Mouse (Mus musculus): Measurements from ENCODE around the gene Tnfaip1.
A peak's percentile ranks its signal among the peaks of the same experiment; 100 is the strongest.
"Not testable (repeated sequence)": the region's sequence is repeated elsewhere in the genome, so short reads cannot be mapped to it uniquely, and the experiment has no call there.

The Tnfaip1 gene

DNA sequence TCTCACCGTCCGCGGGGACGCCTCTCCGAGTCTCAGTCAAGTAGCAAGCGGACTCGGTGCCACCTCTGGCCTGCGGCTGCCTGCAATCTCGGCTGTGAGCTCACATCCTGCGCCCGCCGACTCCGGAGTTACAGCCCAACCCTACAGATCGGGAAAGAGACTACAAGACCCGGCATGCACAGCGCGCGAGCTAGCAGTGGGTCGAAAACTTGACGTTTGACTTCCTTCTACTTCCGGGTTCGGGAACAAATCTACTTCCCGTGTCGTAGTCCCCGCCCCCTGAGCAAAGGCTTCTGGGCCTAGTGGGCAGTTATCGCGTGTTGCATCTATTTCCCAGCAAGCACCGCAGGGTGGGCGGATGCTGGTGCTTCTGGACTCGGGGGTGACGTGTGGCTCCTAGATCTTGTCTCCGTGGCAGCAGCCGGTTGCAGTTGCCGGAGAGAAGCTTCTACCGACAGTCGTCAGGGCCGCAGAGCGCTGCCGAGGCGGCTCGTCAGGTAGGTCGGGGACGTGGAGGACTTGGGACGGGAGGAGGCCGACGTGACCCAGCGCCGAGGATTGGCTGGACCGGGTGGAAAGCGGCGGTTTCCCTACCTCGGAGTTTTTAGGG, at the start of gene Tnfaip1, which contains the start of gene Ift20:
Tnfaip1 (minus strand) TSS at position 253 of the 610 bp plus-strand sequence.
Ift20 (plus strand) TSS at position 282 of the 610 bp plus-strand sequence.
- peak; percentile 97 to 98 for DNase-seq (ENCODE audit: low spot score in 2 of 2)

DNA sequence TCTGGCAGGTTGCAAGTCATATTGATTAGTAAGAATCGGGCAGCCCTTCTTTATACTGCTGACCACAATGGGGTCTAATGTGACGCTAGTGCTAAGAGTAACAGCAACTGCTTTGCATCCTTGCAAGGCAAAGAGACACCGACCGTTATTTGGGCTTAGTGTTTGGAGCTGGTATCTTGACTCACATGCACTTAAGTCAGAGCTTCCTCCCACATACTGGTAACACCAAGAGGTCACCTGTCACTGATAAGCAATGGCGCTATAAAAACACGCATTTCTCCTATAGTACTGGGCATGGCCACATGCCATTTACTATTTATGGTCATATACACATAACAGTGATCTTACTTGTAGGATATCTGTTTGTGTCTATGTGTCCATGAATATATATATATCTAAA, 46.7 kb upstream of the Tnfaip1 start:
- no peak for DNase-seq (ENCODE audit: low spot score in 2 of 2)

DNA sequence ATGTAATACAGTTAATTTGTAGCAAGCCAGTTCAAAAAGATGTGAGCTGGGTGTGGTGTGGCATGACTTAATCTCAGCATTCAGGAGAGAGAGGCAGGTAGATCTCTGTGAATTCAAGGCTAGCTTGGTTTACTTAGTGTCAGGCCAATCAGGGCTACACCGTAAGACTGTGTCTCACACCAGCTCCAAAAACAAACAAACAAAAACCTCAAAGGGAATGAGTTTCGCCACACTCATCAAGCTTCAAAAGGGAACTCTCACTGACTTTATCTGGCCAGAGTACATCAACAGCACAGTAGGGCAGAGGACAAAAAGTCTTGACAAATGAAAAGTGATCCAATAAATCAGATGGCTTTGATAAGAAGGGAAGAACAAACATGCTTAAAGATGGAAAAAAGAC, 38.8 kb upstream of the Tnfaip1 start:
- DNase-seq (ENCODE audit: low spot score in 2 of 2), result no peak

DNA sequence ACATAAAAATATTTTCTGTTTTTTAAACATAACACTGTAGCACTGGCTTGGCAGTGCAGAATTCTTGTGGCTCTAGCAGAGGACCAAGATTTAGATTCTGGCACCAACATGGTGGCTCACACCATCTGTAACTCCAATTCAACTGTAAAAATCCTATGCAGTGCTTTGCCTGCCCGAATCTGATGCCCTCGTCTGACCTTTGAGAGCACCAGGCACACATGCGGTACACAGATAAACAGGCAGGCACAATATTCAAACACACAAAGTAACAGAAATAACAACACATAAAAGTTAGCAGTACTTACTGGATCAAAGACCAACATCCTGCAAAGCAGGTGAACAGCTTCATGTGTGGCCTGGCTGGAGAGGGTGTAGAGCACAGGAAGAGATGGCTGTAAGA, 38.4 kb upstream of the Tnfaip1 start:
- no peak for DNase-seq (ENCODE audit: low spot score in 2 of 2)

DNA sequence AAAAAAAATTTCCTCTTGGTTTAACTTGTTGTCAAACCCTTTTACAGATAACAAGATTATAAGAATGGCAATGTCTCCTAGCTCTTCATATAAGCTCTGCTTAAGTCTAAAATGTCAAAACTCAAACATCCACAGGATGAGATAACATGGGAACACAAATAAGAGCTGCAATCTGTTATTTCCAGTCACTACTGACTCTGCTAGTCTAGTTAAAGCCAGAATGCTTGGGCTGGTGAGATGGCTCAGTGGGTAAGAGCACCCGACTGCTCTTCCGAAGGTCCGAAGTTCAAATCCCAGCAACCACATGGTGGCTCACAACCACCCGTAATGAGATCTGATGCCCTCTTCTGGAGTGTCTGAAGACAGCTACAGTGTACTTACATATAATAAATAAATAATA, 37.9 kb upstream of the Tnfaip1 start:
- DNase-seq (ENCODE audit: low spot score in 2 of 2), result not testable (repeated sequence)

DNA sequence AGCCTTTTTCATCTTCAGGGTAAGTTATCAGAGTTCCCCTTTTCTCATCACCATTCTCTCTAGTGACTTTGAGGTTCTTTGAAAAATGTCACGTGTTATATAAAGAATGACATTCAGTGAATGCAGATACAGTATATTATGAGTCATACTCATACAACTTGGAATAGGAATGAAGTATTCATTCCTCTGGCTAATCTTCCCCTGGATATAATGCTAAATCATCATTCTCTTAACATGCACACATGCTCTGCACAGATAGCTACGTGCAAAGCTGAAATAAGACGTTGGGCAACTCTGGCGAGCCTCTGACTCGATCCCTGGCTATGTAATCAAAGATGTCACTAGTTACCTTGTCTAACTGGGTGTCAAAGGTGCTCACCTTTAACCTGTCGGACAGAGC, 35.7 kb upstream of the Tnfaip1 start:
- DNase-seq (ENCODE audit: low spot score in 2 of 2), result no peak

DNA sequence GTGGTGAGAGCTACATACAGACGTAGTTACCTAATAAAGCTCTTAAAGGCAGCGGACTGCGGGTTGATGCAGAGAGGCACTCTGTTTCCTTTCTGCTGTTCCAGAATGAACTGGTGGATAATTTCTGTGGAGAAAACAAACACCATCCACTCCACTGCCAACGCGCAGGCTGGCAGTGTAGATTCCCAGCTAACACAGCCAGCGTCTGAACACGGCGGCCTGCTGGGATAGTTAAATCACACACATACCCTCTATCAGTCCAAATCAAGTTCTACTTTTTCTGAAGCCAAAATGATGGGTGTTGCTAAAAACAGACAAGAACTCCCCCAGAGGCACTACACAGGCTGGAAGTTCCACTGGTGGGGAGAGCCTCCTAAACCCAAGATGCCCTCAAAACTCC, 35.3 kb upstream of the Tnfaip1 start:
- peak; percentile 36 to 51 for DNase-seq (ENCODE audit: low spot score in 2 of 2)

DNA sequence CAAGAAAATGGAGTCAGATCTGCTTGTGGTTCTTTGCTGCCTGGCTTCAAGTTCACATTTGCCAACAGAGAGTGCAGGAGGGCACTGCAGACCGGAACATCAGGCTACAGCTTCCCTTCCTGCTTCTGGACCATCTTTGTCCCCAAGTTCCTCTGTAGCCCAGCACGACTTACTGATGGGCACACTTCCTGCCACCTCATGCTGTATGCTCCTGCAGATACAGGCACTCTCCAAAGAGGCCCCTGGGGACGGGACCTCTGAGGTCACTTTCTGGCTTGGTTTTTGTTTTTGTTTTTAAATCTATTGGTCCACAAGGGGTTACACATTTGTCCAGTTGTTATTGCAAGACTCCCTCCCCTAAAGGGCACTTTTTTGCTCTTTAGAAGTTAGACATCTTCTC, 33.7 kb upstream of the Tnfaip1 start:
- DNase-seq (ENCODE audit: low spot score in 2 of 2), result no peak

DNA sequence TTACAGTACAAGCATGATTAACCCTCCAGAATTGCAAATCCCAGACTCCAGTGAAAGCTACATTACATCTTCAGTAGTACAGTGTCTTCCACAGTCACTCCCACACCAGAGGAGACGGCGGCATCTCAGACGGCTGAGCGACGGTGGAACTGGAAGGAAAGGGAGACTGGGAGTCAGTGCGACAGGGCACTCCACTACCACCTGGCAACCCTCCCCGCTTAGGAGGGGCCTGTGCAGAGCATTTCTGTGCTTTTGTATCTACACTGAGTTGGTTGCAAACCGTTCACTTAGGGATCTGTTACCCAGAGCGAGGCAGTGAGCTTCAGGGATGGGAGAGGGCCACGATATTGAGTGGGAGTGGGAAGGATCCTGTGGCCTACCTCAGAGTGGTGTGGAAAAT, 32.7 kb upstream of the Tnfaip1 start:
- no peak for DNase-seq (ENCODE audit: low spot score in 2 of 2)

DNA sequence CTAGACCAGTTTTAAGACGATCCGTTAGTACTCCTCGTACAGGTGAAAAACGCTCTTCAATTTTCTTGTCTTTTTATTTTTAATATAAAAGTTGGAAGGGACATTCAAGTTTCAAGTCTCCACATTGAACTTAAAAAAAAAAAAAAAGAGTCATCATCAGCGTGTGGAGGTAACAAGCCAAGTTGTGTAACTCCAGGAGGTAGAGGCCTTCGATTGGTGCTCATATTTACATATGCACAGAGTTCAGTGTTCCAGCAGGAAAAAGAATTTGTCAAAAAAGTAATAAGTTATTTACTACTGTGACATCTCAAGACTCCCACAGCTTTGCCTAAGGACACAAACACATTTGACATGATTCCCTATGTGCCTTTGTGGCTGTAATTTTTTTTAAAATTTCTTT, 31.5 kb upstream of the Tnfaip1 start:
- DNase-seq (ENCODE audit: low spot score in 2 of 2), result no peak

DNA sequence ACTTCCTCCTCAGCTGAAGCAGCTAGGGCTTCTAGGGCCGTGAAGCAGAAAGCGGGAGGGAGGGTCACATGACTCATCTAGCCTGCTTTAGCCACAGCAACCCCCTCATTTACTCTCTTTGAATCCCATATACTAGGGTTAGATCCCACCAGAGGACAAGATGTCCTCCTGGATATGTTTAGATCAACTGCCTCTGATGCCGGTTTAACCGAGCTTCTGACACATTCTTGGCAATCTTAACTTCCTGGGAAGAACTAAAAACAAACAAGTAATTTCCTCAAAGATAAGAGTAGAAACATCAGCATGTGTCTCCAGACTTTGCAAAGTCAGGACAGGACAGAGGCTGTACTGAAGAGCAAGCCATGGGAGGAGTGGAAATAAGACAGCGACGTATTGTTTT, 30.6 kb upstream of the Tnfaip1 start:
- DNase-seq (ENCODE audit: low spot score in 2 of 2), result no peak

DNA sequence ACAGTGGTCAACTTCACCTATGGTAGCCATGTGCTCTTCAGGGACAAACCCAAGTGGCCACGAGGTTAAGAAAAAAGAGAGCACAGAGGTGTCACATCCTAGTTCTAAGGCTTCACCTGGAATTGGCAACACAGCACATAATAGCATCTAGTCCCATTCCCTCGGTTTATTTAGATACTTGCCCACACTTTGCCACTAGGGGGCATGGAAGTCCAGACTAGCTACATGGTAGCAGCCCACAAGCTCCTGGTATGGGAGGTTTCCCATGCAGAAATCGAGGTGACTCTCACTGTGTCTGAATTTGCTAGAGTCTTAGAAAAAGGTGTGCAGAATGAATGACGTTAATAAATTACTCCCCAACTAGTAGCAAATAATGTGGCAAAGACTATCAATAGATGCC, 24.3 kb upstream of the Tnfaip1 start:
- DNase-seq (ENCODE audit: low spot score in 2 of 2), result peak; percentile 62 to 85

DNA sequence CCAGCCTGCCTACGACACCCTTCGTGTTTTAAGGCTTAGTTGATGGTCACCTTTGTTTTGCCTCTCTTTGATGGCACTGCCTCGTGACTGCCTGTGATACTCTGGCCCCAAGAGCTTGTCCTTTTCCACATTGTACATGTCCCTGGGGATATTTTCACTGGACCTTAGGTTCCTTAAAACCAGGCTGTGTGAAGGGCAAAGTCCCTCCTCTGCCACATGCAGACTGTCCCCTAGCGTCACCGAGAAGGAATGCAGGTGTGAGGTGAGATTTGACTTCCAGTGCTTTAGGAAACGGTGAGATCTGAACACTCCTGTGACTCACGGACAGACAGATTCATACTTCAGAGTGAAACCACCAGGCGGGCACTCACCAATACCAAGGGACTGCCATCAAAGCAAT, 21.1 kb upstream of the Tnfaip1 start:
- no peak for DNase-seq (ENCODE audit: low spot score in 2 of 2)

DNA sequence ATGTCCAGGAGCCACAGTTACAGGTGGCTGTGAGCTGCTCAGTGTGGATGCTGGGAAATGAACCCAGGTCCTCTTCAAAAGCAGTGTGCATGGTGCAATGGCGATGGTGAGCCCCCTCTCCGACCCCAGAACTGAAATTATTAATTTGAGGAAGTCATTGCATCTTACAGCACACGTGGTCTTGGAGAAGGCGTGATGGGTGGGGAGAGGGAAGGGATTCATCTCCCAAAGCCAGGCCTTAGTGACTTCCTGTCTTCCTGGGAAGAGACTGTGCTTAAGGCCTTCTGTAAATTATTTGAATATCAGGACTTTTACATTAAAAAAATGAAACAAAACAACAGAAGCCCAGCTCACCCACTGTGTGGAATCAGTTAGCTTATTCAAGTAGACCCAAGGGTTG, 19.9 kb upstream of the Tnfaip1 start:
- DNase-seq (ENCODE audit: low spot score in 2 of 2), result no peak

DNA sequence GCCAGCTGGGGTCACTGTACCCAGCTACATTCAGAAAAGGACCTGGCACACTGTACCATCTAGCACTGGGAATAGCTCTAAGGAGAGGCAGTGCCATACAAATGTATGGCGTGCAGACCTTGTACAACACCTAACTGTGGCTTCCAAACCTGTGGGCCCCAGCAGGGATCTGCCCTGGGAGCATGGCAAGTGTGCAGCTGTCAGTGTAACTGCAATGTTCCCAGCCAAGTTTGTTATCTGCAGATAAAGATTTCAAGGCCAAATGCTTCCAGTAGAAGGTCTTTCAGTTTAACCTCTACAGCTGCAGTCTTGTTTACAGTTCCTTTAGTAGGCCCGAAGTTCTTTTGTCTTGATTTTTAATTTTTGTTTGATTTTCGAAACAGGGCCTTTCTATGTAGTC, 19.5 kb upstream of the Tnfaip1 start:
- no peak for DNase-seq (ENCODE audit: low spot score in 2 of 2)

DNA sequence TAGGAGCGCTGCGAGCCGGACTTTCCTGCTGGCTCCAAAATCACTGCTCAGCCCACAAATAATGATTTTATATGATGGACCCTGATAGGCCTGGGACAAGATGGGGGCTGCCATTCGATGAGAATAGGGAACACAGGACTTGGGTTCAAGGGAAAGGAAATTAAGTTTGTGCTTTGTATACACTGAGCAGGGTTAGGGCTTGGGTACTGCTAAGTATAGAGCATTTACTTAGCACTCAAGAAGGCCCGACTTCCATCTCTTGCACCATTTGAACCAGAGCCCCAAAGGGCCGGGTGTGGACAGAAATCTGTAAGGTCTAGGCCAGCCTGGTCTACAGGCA, 14.9 kb upstream of the Tnfaip1 start:
- no peak for DNase-seq (ENCODE audit: low spot score in 2 of 2)

DNA sequence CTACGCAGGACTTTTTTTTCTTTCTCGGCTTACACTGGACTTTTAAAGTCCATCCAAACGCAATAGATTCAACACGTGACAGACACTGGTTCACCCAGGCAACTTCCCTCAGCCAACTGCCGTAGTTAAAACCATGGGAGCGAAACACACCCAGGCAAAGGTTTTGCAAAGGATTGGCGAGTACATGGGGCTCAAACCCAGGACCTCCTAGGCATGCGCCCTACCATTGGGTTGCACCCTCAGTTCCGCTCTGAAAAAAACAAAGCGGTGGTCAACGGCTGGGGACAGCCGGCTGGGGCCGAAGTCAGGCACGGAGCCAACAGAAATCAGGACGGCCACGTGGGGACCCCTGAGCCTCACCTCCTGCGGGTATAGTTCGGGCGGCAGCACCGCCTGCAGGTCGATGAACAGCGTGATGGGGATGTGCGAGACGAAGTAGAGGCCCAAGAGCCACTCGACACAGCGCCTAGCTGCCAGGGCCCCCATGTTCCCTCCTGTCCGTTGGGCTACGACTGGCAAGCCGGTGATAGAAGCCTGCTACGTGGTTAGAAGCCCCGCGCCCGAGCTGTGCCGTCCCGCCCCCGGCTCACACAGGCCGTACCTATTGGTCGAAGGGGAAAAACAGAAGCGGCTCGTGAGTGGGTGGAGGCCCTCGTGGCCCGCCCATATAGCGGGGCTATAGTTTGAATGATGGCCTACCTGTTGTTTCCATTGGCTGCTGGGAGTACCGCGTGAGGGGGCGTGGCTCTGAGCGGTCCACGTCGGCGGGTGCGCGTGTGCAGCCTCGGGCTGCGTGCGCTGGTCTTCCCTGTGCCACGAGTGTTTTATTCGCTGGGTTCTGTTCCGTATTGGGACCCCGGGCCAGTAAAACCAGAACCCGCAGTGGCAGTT, 14.3 kb upstream of the Tnfaip1 start, which contains the start of gene Tmem97:
Tmem97 (minus strand) TSS at position 610 of the 891 bp plus-strand sequence.
- peak; percentile 91 to 97 for DNase-seq (ENCODE audit: low spot score in 2 of 2)

DNA sequence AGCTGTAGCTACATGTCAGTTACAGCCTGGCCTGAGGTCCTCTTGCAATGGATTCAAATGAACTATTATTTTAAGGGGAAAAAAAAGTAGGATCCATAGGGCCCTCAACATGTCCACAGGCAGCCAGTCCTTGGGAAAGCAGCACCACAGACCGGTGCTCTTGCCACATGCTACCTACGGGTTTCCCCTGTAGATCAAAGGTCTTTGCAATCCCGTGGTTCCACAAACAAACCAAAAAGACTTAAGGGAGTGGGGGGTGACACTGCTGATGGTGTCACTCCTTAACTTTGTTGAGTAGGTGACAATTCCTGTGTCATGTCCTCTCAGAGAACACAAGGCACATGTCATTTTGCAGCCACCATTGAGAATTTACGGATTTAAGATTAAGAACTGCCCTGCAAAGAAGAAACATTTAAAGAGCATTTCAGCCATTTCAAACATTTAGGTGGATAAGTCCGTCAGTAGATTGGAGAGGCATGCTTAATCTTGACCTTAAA, 13.4 kb upstream of the Tnfaip1 start:
- DNase-seq (ENCODE audit: low spot score in 2 of 2), result no peak

DNA sequence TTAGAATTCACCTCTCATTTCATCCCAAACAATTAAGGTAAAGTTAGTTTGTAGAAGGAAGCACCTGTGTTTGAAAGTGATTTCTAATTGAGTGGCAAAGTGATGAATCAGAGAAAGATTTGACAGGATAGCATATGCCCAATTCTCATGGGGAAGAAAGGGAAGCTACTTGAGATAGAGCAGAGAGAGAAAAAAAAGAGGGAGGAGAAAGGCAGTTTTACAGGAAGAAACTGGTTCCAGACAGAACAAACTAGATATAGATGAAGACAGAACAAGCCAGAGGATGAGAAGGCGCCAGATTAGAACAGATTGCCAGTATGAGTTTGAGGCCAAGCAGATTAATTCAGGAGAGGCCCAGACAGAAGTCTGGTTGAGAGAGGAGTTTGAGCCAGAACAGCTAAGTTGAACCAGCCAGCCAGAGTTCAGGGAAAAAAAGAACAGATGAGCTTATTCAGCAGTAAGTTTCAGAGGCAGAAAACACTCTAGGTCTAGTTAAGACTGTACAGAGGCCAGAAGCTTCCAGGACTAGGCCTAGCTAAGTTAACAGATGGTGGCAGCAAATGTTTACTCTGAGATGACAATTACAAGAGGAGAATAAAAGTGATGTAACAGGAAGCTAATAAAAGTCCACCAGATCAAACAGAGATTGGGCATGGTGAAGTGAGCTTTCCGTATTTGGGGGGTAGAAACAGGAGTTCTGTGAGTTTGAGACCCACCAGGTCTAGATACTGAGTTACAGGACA, 11.8 kb upstream of the Tnfaip1 start:
- DNase-seq (ENCODE audit: low spot score in 2 of 2), result no peak

DNA sequence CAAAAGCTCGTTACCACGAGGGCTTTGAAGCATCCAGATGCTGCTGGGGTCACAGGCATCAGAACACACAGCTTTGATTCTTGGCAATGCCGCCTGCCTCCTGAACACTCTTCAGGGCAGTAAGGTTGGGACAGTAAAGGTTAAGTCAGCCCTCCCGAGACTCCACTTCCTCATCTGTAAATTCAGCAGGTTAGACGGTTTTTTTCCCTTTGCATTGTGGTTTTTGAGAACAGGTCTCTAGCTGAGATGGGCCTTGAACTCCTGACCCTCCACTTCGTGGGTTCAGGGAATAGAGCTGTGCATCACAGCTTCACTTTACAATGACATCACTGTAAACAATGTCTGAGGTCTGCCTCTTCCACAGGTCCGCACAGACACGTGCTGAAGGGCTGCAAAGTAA, 9.0 kb upstream of the Tnfaip1 start:
- DNase-seq (ENCODE audit: low spot score in 2 of 2), result no peak

DNA sequence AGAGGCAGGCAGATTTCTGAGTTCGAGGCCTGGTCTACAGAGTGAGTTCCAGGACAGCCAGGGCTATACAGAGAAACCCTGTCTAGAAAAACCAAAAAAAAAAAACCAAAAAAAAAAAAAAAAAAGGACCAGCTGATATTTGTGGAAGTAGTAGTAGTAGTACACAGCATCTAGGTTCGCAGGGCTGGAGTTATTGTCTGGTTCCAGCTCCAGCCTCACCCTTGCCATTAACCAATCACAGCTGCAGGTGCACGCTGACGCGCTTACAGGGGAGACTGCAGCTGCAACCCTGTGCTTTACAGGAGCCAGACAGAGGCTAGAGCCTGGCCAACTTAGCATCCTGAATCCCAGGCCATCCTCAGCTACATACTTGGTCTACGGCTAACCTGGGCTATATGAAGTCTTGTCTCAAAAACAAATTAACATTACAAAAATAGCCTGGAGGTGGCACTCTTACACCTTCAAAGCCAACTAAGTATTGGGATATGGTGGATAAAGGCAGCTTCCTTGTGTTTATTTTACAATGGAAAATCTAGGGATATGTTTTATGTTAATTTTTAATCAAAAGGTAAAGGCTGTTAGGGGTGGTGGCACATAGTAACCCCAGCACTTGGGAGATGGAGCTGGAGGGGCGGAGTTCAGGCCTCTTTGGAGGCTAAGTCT, 8.4 kb upstream of the Tnfaip1 start:
- DNase-seq (ENCODE audit: low spot score in 2 of 2), result no peak

DNA sequence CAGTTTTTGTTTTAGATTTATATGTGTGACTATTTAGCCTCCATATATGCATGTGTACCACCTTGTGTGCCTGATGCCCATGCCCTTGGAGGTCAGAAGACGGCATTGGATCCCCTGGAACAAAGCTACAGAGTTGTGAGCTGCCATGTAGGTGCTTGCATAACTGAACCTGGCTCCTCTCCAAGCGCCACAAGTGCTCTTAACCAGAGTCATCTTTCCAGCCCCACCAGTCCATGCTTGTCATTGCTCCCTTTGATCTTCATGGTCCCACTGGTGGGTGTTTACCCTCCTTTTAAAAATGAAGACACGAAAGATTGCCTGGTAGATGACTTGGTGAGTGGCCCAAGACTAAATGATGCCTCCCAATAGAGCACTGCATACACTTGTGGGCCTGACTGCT, 4.2 kb upstream of the Tnfaip1 start:
- DNase-seq (ENCODE audit: low spot score in 2 of 2), result no peak
